Mouse (Mus musculus): ENCODE measurements around the gene Sult5a1.
"Not testable (repeated sequence)": the region's sequence is repeated elsewhere in the genome, so short reads cannot be mapped to it uniquely, and the experiment has no call there.

Sult5a1 gene

GRCm38 (mm10) chr8:123157888-123158465 lies at the start of gene Sult5a1:
Gene Sult5a1, minus strand, starts transcription at chr8:123158315.
- in situ Hi-C loops (cut with MboI, MseI) = no loop called here

GRCm38 (mm10) chr8:123203571-123203970 lies 45.5 kb upstream of the Sult5a1 start:
- in situ Hi-C loops (cut with MboI, MseI) = loop anchor here (5.0 kb wide), 1 partner anchor 91 kb away; no protein-coding TSS in a partner anchor

- in situ Hi-C loops (cut with MboI, MseI) = loop anchor here (5.0 kb wide), 1 partner anchor 90 kb away; no protein-coding TSS in a partner anchor
These were observed 44.2 kb upstream of the Sult5a1 start for GRCm38 (mm10) chr8:123202288-123202687.

GRCm38 (mm10) chr8:123199864-123200263 lies 41.7 kb upstream of the Sult5a1 start:
- in situ Hi-C loops (cut with MboI, MseI) = loop anchor here (5.0 kb wide), 1 partner anchor 88 kb away; no protein-coding TSS in a partner anchor

- in situ Hi-C loops (cut with MboI, MseI) = not testable (repeated sequence)
These were observed 38.9 kb upstream of the Sult5a1 start for GRCm38 (mm10) chr8:123197016-123197415.

- in situ Hi-C loops (cut with MboI, MseI) = no loop called here
These were observed 35.7 kb upstream of the Sult5a1 start for GRCm38 (mm10) chr8:123193771-123194170.

- in situ Hi-C loops (cut with MboI, MseI) = no loop called here
These were observed 33.8 kb upstream of the Sult5a1 start for GRCm38 (mm10) chr8:123191908-123192307.

GRCm38 (mm10) chr8:123190678-123191077 lies 32.6 kb upstream of the Sult5a1 start:
- in situ Hi-C loops (cut with MboI, MseI) = no loop called here

- in situ Hi-C loops (cut with MboI, MseI) = loop anchor here (5.0 kb wide), 1 partner anchor 52 kb away; no protein-coding TSS in a partner anchor
These were observed 30.7 kb upstream of the Sult5a1 start for GRCm38 (mm10) chr8:123188841-123189240.

- in situ Hi-C loops (cut with MboI, MseI) = loop anchor here (5.0 kb wide), 1 partner anchor 51 kb away; no protein-coding TSS in a partner anchor
These were observed 29.9 kb upstream of the Sult5a1 start for GRCm38 (mm10) chr8:123188006-123188405.

- in situ Hi-C loops (cut with MboI, MseI) = loop anchor here (5.0 kb wide), 1 partner anchor 48 kb away; no protein-coding TSS in a partner anchor
These were observed 27.7 kb upstream of the Sult5a1 start, which contains the start of gene Dpep1 for GRCm38 (mm10) chr8:123185566-123186409. Gene Dpep1, plus strand, starts transcription at chr8:123186242.

- in situ Hi-C loops (cut with MboI, MseI) = no loop called here
These were observed 23.3 kb upstream of the Sult5a1 start for GRCm38 (mm10) chr8:123181391-123181790.

GRCm38 (mm10) chr8:123156070-123156773 lies 1.9 kb downstream of the Sult5a1 start:
- in situ Hi-C loops (cut with MboI, MseI) = no loop called here

- in situ Hi-C loops (cut with MboI, MseI) = no loop called here
These were observed 2.9 kb downstream of the Sult5a1 start for GRCm38 (mm10) chr8:123155177-123155576.

- in situ Hi-C loops (cut with MboI, MseI) = no loop called here
These were observed 7.4 kb downstream of the Sult5a1 start for GRCm38 (mm10) chr8:123150737-123151171.

GRCm38 (mm10) chr8:123146390-123146789 lies 11.7 kb downstream of the Sult5a1 start:
- in situ Hi-C loops (cut with MboI, MseI) = no loop called here

- in situ Hi-C loops (cut with MboI, MseI) = no loop called here
These were observed 12.8 kb downstream of the Sult5a1 start for GRCm38 (mm10) chr8:123145279-123145678.

GRCm38 (mm10) chr8:123141741-123142462 lies 16.2 kb downstream of the Sult5a1 start:
- in situ Hi-C loops (cut with MboI, MseI) = no loop called here

GRCm38 (mm10) chr8:123138741-123139140 lies 19.4 kb downstream of the Sult5a1 start:
- in situ Hi-C loops (cut with MboI, MseI) = loop anchor here (5.0 kb wide), 1 partner anchor 49 kb away; the partner anchor contains the start of gene Dpep1

- in situ Hi-C loops (cut with MboI, MseI) = loop anchor here (5.0 kb wide), 1 partner anchor 50 kb away; the partner anchor contains the start of gene Dpep1
These were observed 20.5 kb downstream of the Sult5a1 start for GRCm38 (mm10) chr8:123137645-123138077.

GRCm38 (mm10) chr8:123136287-123136686 lies 21.8 kb downstream of the Sult5a1 start:
- in situ Hi-C loops (cut with MboI, MseI) = loop anchor here (5.0 kb wide), 1 partner anchor 51 kb away; the partner anchor contains the start of gene Dpep1
